Mouse (Mus musculus) CH12F3 (cell line): ENCODE measurements around the gene Gba.

Experiments used
- in situ Hi-C: fragments of 300-500 bp; cut with MboI; formaldehyde crosslinking; loops from 2 replicates; pipeline ENCODE4 v1.14.3; 2020; ENCODE audit warnings: low sequenced_read_pairs

The Gba gene

DNA sequence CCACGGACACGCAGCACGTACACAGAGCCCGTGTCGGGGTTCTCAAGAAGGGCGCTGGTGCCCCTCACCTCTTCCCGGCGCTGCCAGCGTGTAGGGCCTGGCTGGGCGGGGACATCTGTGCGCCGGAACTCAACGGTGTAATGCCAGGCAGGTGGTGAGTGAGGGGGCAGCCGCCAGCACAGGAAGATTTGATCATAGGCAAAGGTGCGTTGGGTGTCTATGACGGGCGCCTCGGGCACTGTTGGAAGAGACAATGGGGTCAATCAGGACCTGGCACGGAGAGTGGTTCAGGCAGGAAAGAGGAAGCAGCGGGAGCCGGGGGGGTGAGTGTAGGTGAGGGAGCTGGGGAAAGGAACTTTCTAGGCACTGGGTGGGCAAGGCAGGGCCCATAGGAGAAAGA is 35.0 kb downstream of the Gba start:
- in situ Hi-C loops: no loop called here

DNA sequence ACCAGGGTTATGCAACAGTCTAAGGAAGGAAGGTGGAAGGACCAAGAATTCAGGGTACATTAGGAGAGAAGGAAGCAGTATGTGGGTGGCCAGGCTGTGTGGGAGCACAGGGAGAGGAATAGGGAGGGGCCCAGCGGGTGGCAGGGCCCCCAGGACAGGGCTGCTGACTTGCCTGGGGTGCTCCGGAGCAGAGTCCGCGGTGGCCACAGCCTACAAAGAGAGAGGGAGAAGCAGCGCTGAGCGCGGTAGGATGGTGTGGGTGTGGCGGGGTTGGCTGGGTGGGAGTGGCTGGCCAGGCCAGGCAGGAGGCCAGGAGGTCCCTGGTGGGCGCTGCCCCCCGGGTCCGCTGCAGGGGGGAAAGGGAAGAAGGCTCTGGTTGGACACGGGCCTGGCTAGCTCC is 35.8 kb downstream of the Gba start:
- in situ Hi-C loops: no loop called here

DNA sequence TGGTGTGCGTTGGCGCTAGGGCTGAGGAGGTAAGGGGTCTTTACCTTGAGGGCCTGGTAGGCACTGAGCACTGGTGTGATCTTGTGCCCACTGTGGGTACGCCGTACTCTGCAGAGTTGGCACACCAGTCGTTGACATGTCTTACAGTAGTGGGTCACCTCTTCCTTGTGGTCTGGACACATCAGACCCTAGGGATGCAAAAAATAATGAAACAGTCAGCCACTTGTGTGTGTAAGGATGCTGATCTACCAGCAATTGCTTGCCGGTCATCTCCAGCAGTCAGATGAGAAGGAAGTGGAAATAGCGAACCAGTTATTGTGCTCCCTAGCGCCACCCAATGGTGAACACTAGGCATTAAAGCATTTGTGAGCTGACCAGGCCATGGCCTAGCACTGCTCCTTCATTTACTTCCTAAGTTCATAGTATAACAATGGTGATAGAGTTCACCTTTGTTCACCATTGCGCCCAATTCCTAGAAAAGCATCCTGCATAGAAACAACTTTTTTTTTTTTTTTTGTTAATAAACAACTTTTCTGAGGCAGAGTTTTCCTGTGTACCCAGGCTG is 39.7 kb downstream of the Gba start:
- in situ Hi-C loops: no loop called here

DNA sequence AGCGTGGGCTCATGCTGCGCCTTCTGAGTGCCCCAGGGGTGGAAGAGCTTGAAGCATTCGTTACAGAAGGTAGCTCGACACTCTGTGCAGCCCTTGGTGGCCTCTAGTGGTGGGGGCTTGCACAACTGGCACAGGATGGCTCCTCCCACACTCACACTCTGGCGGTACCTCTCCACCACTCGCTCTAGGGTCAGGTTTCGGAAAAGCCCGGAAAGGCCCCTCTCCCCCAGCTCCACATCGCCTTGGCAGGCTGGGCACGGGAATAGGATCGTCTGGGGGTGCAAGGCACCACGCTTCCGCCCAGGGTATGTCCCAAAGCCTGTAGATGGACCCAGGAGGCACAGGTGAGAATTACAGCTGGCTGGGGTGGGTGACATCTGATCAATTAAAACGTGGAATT is 40.9 kb downstream of the Gba start:
- in situ Hi-C loops: no loop called here

DNA sequence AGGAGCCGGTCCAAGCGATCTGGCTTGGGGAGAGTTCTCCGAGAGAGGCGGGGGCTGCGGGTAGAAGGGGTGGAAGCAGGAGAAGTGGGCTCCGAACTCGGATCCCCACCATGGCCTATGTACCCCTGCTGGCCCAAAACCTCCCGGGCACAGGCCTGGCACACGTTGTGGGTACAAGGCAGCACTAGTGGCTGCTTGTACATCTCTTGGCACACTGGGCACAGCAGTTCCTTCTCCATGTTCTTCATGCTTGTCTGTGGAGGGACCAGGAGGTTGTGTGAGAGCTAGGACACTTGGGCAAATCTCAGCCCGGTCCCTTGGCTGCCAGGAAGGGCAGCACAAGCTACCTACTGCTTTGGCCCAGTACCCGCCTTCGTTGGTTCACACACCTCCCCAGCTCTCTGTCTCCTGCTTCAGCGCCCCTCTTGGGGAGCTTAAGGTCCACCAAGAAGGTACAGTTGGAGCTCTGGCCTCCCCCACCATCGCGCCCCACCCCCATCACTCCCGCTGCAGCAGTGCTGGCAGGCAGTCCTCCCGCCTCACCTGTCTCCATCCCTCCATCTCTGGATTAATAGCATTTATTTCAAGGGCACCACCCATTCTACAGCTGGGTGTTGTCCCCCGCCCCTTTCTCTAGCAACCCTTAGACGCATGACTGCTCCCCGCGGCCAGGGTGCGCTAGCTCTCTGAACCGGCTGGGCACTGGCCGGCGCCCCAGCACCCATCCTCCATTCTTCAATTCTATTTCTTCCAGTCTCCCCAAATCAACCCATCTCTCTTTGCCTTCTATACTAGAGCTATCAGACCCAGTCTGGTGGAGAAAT is 41.6 kb downstream of the Gba start:
- in situ Hi-C loops: no loop called here

DNA sequence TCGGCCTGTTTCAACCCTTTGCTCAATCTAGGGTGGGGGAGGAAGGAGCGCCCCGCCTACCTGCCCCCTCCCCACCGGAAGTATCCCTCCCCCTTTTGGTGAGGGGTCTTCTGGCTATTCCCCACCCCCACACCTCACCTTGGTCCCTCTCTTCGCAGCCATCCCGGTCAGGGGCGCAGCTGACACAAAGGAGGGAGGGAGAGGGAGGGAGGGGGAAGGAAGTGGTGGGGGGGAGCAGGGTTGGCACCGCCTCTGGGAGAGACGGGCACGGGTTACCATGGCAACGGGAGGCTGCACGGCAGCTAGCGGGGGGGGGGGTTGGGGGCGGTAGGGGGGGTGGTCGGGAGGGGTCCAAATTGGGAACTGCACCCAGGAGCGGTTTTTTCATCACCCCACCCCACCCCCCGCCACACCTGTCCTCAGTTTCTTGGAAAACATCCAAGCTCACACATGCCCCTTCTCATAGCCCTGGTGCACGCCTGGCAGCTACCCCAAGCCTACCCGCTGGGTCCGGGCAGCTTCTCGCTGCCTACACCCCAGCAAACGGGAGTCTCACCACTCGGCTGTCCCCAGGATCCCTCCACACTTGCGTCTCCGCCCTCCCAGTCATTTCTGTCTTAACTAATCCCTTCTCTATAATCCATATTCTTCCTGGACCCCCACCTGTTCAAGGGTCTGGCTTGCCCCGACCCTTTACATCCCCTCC is 42.4 kb downstream of the Gba start:
- in situ Hi-C loops: loop anchor here (5.0 kb wide), 1 partner anchor 37 kb away; the partner anchor contains the start of gene Efna1

DNA sequence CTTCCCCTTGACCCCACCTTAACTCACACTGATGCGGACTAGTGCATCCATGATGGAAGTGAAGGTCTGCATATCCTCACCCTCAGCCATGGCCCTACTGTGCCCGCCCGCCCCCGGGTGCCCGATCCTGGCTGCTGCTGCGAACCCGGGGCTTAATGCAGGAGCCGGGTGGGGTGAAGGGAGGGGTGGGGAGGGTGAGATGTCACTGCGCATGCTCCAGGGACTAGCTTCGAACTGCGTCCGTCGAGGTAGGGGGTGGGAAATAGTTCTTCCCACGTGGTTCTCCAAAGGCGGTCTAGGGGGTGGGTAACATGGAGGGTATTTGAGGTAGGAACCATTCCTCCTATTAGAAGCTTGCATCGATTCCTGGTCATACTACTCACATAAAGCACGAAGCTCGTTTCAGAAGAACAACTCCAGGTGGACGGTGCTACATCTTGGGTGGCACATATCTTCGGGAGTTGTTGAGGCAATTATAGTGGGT is 43.0 kb downstream of the Gba start, which contains the start of gene Krtcap2:
Gene Krtcap2 (plus strand): TSS at position 279 of the 484 bp plus-strand sequence.
- in situ Hi-C loops: loop anchor here (5.0 kb wide), 1 partner anchor 37 kb away; the partner anchor contains the start of gene Efna1

DNA sequence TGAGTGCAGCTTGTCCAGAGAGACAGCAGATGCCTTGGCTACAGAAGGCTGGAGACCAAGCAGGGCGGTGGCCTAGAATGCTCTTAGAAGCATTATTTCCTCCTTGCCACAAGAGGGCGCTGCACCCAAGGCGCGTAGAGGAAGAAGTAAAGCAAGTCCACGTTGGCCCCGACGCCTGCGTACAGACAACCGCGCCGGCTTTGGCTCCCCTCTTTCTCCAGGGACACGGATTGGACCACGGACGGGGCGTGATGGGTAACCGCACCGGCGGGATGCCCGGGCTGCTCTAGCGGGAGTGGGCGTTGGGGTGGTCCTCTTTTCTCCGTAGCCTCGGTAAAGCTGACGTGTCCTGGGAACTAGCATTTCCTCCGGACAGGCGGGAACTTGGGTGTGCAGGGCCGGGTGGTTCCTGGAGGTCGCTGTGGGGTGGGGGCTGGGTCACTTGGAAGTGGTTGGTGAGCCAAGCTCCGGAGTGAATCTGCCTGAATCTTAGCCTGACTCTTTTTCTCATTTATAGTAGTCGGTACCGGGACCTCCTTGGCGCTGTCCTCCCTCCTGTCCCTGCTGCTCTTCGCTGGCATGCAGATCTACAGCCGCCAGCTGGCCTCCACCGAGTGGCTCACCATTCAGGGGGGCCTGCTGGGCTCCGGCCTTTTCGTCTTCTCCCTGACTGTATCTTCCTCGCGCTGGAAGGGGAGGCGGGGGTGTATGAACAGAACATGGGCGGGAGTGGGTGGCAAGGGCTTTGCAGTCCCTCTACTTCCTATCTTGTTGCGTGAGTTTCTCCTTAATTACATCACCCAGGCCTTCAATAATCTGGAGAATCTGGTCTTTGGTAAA is 43.8 kb downstream of the Gba start, which contains the start of gene Trim46:
Gene Trim46 (minus strand): TSS at position 49 of the 840 bp plus-strand sequence.
- in situ Hi-C loops: loop anchor here (5.0 kb wide), 1 partner anchor 36 kb away; the partner anchor contains the start of gene Efna1

DNA sequence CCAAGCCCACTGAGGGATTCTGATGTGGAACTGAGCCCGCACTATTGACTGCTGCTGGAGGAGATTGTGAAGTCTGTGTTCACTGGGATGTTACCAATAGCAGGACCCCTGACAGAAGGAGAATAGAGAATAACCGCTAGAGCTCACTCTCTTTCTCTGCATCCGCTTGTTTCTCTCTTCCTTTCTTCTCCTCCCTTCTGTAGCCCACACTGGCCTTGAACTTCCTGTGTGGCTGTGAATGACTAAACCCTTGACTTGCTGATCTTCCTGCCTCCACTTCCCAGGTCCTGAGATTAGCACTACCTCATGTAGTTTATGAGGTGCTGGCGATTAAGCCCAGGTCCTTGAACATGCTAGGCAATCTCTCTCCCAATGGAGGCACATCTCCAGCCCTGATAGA is 44.7 kb downstream of the Gba start:
- in situ Hi-C loops: loop anchor here (5.0 kb wide), 1 partner anchor 35 kb away; the partner anchor contains the start of gene Efna1

DNA sequence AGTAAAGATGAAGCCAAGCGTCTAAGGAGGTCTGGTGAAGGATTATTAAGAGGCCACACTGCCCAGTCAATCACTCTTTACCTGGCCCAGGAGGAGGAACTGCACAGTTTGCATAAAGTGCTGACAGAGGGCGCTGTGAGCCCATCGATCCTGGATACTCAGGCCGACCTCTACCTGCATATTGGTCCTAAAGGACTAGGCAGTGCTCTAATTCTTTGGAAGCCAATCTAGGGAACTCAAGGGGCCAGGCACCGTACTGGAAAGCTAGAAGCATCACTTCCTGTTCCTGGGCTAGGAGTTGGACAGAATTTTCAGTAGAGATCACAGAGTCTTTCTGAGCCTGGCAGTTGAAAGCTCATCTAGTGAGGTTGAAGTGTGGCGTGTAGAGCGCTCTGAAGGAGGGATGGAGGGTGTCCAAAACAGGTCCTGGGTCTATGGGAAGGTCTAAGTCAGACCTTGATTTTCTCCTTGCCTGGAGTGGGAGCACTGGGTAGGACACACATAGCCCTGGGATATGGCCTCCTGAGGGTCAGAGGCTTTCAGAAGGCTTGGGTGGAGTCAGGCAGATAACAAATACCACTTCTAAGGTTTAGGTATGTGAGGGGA is 47.8 kb downstream of the Gba start:
- in situ Hi-C loops: no loop called here

DNA sequence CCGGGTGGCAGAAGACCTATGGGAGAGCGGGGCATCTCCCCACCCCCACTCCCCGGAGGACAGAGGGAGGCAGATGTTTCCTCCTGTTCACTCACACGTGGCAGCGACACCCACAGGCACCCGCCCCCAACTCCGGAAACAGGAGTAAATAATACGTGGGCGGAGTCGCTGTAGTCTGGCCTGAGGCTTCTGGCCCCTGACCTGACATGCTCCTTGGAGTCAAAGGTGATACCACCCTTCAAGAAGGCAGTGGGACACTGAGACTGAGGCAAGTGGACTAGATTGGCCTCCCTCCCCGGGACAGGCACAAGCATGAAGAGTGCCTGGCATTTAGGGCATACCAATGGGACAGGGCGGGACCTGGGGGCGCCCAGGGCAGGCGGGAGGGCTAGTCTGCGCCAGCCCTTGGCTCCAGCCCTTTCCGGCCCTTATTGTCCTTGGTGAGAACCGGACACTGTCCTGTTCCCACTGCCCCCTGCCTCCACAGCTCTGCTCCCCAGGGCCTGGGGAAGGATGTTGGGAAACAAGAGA is 48.7 kb downstream of the Gba start:
- in situ Hi-C loops: no loop called here

DNA sequence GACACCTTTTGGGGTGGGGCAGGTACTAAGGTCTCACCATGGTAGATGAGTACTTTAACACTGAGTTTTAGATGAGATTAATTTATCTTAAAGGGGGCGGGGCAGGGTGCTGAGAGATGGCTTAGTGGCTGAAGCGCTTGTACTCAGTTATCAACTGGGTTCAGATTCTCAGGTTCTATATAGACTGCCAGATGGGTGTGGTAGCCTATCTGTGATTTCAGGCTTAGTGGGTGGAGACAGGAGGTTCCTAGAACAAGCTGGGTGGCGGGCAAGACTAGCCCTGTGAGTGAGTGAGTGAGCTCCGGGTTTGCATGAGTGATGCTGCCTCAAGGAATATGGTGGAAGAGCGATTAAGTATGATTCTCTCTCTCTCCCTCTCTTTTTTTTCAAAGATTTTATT is 52.3 kb downstream of the Gba start:
- in situ Hi-C loops: no loop called here

DNA sequence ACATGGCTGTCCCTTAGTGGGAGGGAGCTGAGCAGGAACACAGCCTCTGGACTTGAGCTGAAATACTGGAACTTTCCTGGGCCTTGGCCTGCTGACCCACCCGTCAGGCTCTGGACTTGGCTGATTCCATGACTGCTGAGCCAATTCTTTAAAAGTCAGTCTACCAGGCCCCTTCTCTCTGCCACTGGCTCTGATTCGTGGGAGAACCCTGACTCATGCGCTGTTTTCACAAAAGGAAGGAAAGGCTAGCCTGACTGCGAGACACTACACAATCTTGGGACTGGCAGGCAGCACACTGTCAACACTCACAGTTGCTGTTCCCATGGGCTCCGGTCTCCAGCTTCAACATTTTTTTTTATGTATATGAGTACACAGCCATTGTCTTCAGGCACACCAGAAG is 53.4 kb downstream of the Gba start:
- in situ Hi-C loops: no loop called here
